Mouse (Mus musculus) embryonic facial prominence, embryonic 13.5 days (tissue): ENCODE measurements around the gene Pla1a. TPM values are rescaled to one million over a fixed set of nuclear protein-coding genes. Genes with fewer than 3 reads are reported as not detected.

Experiments
- ATAC-seq: fragments of 200-750 bp; cut with Nextera tagmentation; 2 replicates; pipeline ENCODE4 v1.8.0; 2017; ENCODE audit warnings: low read depth; ENCODE audit not compliant: insufficient number of reproducible peaks, insufficient read depth, low FRiP score, low TSS enrichment
- H3K27ac ChIP-seq: fragments of 300-500 bp; sonication (generic); 2 replicates; pipeline ENCODE4 v1.5.1; 2015; ENCODE audit warnings: moderate library complexity, mild to moderate bottlenecking, inconsistent platforms
- H3K27me3 ChIP-seq: fragments of 300-500 bp; sonication (generic); 2 replicates; pipeline ENCODE4 v1.6.1; 2015; ENCODE audit warnings: mild to moderate bottlenecking, inconsistent platforms
- H3K36me3 ChIP-seq: fragments of 300-500 bp; sonication (generic); 2 replicates; pipeline ENCODE4 v1.6.1; 2015; ENCODE audit warnings: mild to moderate bottlenecking, inconsistent platforms
- H3K4me1 ChIP-seq: fragments of 300-500 bp; sonication (generic); 2 replicates; pipeline ENCODE4 v1.6.1; 2015; ENCODE audit warnings: inconsistent platforms
- H3K4me2 ChIP-seq: fragments of 300-500 bp; sonication (generic); 2 replicates; pipeline ENCODE4 v1.6.1; 2015; ENCODE audit warnings: moderate library complexity, mild to moderate bottlenecking, inconsistent platforms
- H3K4me3 ChIP-seq: fragments of 300-500 bp; sonication (generic); 2 replicates; pipeline ENCODE4 v1.5.1; 2015; ENCODE audit warnings: mild to moderate bottlenecking, inconsistent platforms
- H3K9ac ChIP-seq: fragments of 300-500 bp; sonication (generic); 2 replicates; pipeline ENCODE4 v1.6.1; 2015; ENCODE audit warnings: mild to moderate bottlenecking, inconsistent platforms
- H3K9me3 ChIP-seq: fragments of 300-500 bp; sonication (generic); 2 replicates; pipeline ENCODE4 v1.6.1; 2016; ENCODE audit warnings: inconsistent platforms
- WGBS: fragments of 180-500 bp; shearing (Covaris S2); methylation state at CpG from one replicate; pipeline ENCODE4 v1.1.7; 2015; ENCODE audit warnings: mixed read lengths; 5-methylcytosine and 5-hydroxymethylcytosine counted together
- polyA plus RNA-seq: library from polyadenylated mRNA; unstranded; fragments of >200 nt; fragmentation: Nextera tagmentation; extraction: Ambion mirVana; gene quantifications from 2 replicates; pipeline ENCODE4 v1.2.1, GENCODE M21; 2015

Gene Pla1a
- polyA plus RNA-seq, 1 experiment from 2014 or later, result 0.20 TPM

- 84% methylated on average over 8 of the region's 8 CpGs for WGBS
- 0 out of 2 replicates have a peak, but pooled peaks cover under 1% of the 10 kb centered on the region for H3K4me1 ChIP-seq
- no peak overlapping the region for H3K27ac ChIP-seq
- no peaks in the 10 kb centered on the region for H3K27me3 ChIP-seq
- H3K9me3 ChIP-seq, result no peaks in the 10 kb centered on the region
- no peak overlapping the region for H3K9ac ChIP-seq
- no peaks in the 10 kb centered on the region for H3K36me3 ChIP-seq
- no peak overlapping the region for H3K4me3 ChIP-seq
- no peak for ATAC-seq
- no peak overlapping the region for H3K4me2 ChIP-seq
Observed at GRCm38 (mm10) chr16:38370633-38371374, 62.1 kb downstream of the Pla1a start.

- Histone ChIP-seq H3K4me2 (no peak overlapping the region), H3K4me3 (no peak overlapping the region), H3K27me3 (no peaks in the 10 kb centered on the region), H3K9ac (no peak overlapping the region), H3K4me1 (no peaks in the 10 kb centered on the region), H3K27ac (no peak overlapping the region), H3K36me3 (no peaks in the 10 kb centered on the region), H3K9me3 (no peaks in the 10 kb centered on the region)
- no peak for ATAC-seq
- WGBS, result 75% methylated on average over 4 of the region's 4 CpGs
Observed at GRCm38 (mm10) chr16:38369992-38370484, 62.9 kb downstream of the Pla1a start.

- 88% methylated on average over 8 of the region's 8 CpGs for WGBS
- ATAC-seq, result no peak
- Histone ChIP-seq H3K9ac (no peak overlapping the region), H3K9me3 (no peaks in the 10 kb centered on the region), H3K27ac (no peak overlapping the region), H3K36me3 (no peaks in the 10 kb centered on the region), H3K4me3 (no peak overlapping the region), H3K4me1 (no peaks in the 10 kb centered on the region), H3K27me3 (no peaks in the 10 kb centered on the region), H3K4me2 (no peak overlapping the region)
Observed at GRCm38 (mm10) chr16:38369431-38369830, 63.5 kb downstream of the Pla1a start.

- Histone ChIP-seq H3K4me3 (no peak overlapping the region), H3K27ac (no peak overlapping the region), H3K27me3 (no peaks in the 10 kb centered on the region), H3K4me1 (no peaks in the 10 kb centered on the region), H3K4me2 (no peak overlapping the region), H3K9ac (no peak overlapping the region), H3K9me3 (no peaks in the 10 kb centered on the region), H3K36me3 (no peaks in the 10 kb centered on the region)
- no peak for ATAC-seq
- 80% methylated on average over 7 of the region's 7 CpGs for WGBS
Observed at GRCm38 (mm10) chr16:38369000-38369399, 63.9 kb downstream of the Pla1a start.

GRCm38 (mm10) chr16:38368336-38368735 is 64.6 kb downstream of the Pla1a start:
- no peaks in the 10 kb centered on the region for H3K9me3 ChIP-seq
- no peaks in the 10 kb centered on the region for H3K27me3 ChIP-seq
- H3K4me2 ChIP-seq, result no peak overlapping the region
- ATAC-seq, result no peak
- H3K4me1 ChIP-seq, result no peaks in the 10 kb centered on the region
- WGBS, result 64% methylated on average over 10 of the region's 10 CpGs
- no peak overlapping the region for H3K27ac ChIP-seq
- no peaks in the 10 kb centered on the region for H3K36me3 ChIP-seq
- H3K4me3 ChIP-seq, result no peak overlapping the region
- no peak overlapping the region for H3K9ac ChIP-seq

GRCm38 (mm10) chr16:38366231-38366630 is 66.7 kb downstream of the Pla1a start:
- WGBS, result 83% methylated on average over 4 of the region's 4 CpGs
- H3K4me3 ChIP-seq, result no peak overlapping the region
- no peaks in the 10 kb centered on the region for H3K36me3 ChIP-seq
- H3K27ac ChIP-seq, result no peak overlapping the region
- no peak overlapping the region for H3K9ac ChIP-seq
- ATAC-seq, result no peak
- no peaks in the 10 kb centered on the region for H3K9me3 ChIP-seq
- no peak overlapping the region for H3K4me2 ChIP-seq
- no peaks in the 10 kb centered on the region for H3K27me3 ChIP-seq
- H3K4me1 ChIP-seq, result peaks cover 9% of the 10 kb centered on the region

- 87% methylated on average over 10 of the region's 10 CpGs for WGBS
- ATAC-seq, result no peak
- Histone ChIP-seq H3K4me1 (peaks cover 11% of the 10 kb centered on the region), H3K36me3 (no peaks in the 10 kb centered on the region), H3K4me2 (no peak overlapping the region), H3K4me3 (no peak overlapping the region), H3K27ac (no peak overlapping the region), H3K27me3 (no peaks in the 10 kb centered on the region), H3K9ac (no peak overlapping the region), H3K9me3 (no peaks in the 10 kb centered on the region)
Observed at GRCm38 (mm10) chr16:38365390-38365789, 67.6 kb downstream of the Pla1a start.

- ATAC-seq, result no peak
- Histone ChIP-seq H3K4me2 (no peak overlapping the region), H3K4me1 (peaks cover 13% of the 10 kb centered on the region), H3K36me3 (no peaks in the 10 kb centered on the region), H3K4me3 (no peak overlapping the region), H3K27ac (no peak overlapping the region), H3K27me3 (no peaks in the 10 kb centered on the region), H3K9ac (no peak overlapping the region), H3K9me3 (no peaks in the 10 kb centered on the region)
- WGBS, result 81% methylated on average over 7 of the region's 7 CpGs
Observed at GRCm38 (mm10) chr16:38363657-38364056, 69.3 kb downstream of the Pla1a start.

GRCm38 (mm10) chr16:38363256-38363595 is 69.7 kb downstream of the Pla1a start:
- Histone ChIP-seq H3K27me3 (no peaks in the 10 kb centered on the region), H3K4me1 (peaks cover 13% of the 10 kb centered on the region), H3K9ac (no peak overlapping the region), H3K4me2 (no peak overlapping the region), H3K36me3 (no peaks in the 10 kb centered on the region), H3K27ac (no peak overlapping the region), H3K9me3 (no peaks in the 10 kb centered on the region), H3K4me3 (no peak overlapping the region)
- 90% methylated on average over 3 of the region's 3 CpGs for WGBS
- no peak for ATAC-seq

- H3K4me1 ChIP-seq, result peaks cover 13% of the 10 kb centered on the region
- H3K27ac ChIP-seq, result no peak overlapping the region
- H3K4me3 ChIP-seq, result no peak overlapping the region
- no peaks in the 10 kb centered on the region for H3K9me3 ChIP-seq
- no peaks in the 10 kb centered on the region for H3K36me3 ChIP-seq
- H3K9ac ChIP-seq, result no peak overlapping the region
- ATAC-seq, result no peak
- 82% methylated on average over 20 of the region's 20 CpGs for WGBS
- no peaks in the 10 kb centered on the region for H3K27me3 ChIP-seq
- H3K4me2 ChIP-seq, result no peak overlapping the region
Observed at GRCm38 (mm10) chr16:38362493-38363255, 70.3 kb downstream of the Pla1a start.

- H3K27me3 ChIP-seq, result no peaks in the 10 kb centered on the region
- H3K9me3 ChIP-seq, result no peaks in the 10 kb centered on the region
- no peak within 1 kb of the TSS for H3K27ac ChIP-seq
- WGBS, result 46% methylated on average over 10 of the region's 10 CpGs
- peaks cover 13% of the 10 kb centered on the region for H3K4me1 ChIP-seq
- ATAC-seq, result no peak
- no peaks in the 10 kb centered on the region for H3K36me3 ChIP-seq
- no peak within 1 kb of the TSS for H3K4me2 ChIP-seq
- no peak within 1 kb of the TSS for H3K4me3 ChIP-seq
- no peak within 1 kb of the TSS for H3K9ac ChIP-seq
Observed at GRCm38 (mm10) chr16:38361933-38362332, 71.0 kb downstream of the Pla1a start, which contains the start of gene Popdc2. TSS of gene Popdc2 (plus strand) at chr16:38362209.

GRCm38 (mm10) chr16:38360317-38360716 is 72.6 kb downstream of the Pla1a start:
- ATAC-seq, result no peak
- H3K36me3 ChIP-seq, result 0 out of 2 replicates have a peak, but pooled peaks cover 3% of the 10 kb centered on the region

More at GRCm38 (mm10) chr16:38360317-38360716, 72.6 kb downstream of the Pla1a start:
- Histone ChIP-seq H3K4me2 (no peak overlapping the region), H3K4me3 (no peak overlapping the region), H3K27ac (no peak overlapping the region), H3K4me1 (peaks cover 13% of the 10 kb centered on the region), H3K9me3 (no peaks in the 10 kb centered on the region), H3K9ac (no peak overlapping the region), H3K27me3 (no peaks in the 10 kb centered on the region)
- 20% methylated on average over 2 of the region's 2 CpGs for WGBS
